Mouse (Mus musculus): Measurements from ENCODE around the gene Pnma1.

- no peak for TF ChIP-seq CTCF (IDR thresholded peaks at IDR 0.05)
- no peak for TF ChIP-seq EP300 (IDR thresholded peaks at IDR 0.05)
Measured at GRCm38 (mm10) chr12:84107692-84108091, 40.6 kb downstream of the Pnma1 start.
